Mouse (Mus musculus) midbrain, embryonic 15.5 days (tissue): ENCODE data around the gene Afmid. TPM values are rescaled to one million over a fixed set of nuclear protein-coding genes. Genes with fewer than 3 reads are reported as not detected.

Experiments used
- ATAC-seq: fragments of 200-750 bp; cut with Nextera tagmentation; replicated peaks from 2 replicates; pipeline ENCODE4 v1.8.0; 2017; ENCODE audit warnings: moderate TSS enrichment
- H3K27ac ChIP-seq: fragments of 300-500 bp; sonication (generic); 2 replicates; pipeline ENCODE4 v1.5.1; 2015; ENCODE audit warnings: mild to moderate bottlenecking, inconsistent platforms
- H3K27me3 ChIP-seq: fragments of 300-500 bp; sonication (generic); replicated peaks from 2 replicates; pipeline ENCODE4 v1.6.1; 2015; ENCODE audit warnings: inconsistent platforms
- H3K36me3 ChIP-seq: fragments of 300-500 bp; sonication (generic); replicated peaks from 2 replicates; pipeline ENCODE4 v1.6.1; 2015; ENCODE audit warnings: inconsistent platforms
- H3K4me1 ChIP-seq: fragments of 300-500 bp; sonication (generic); 2 replicates; pipeline ENCODE4 v1.6.1; 2015; ENCODE audit warnings: inconsistent platforms
- H3K4me2 ChIP-seq: fragments of 300-500 bp; sonication (generic); 2 replicates; pipeline ENCODE4 v1.6.1; 2015; ENCODE audit warnings: inconsistent platforms, mild to moderate bottlenecking, moderate library complexity
- H3K4me3 ChIP-seq: fragments of 300-500 bp; sonication (generic); 2 replicates; pipeline ENCODE4 v1.5.1; 2015; ENCODE audit warnings: mild to moderate bottlenecking, inconsistent platforms
- H3K9ac ChIP-seq: fragments of 300-500 bp; sonication (generic); 2 replicates; pipeline ENCODE4 v1.6.1; 2015; ENCODE audit warnings: mild to moderate bottlenecking, inconsistent platforms
- H3K9me3 ChIP-seq: fragments of 300-500 bp; sonication (generic); 2 replicates; pipeline ENCODE4 v1.6.1; 2016; ENCODE audit warnings: inconsistent platforms
- WGBS: fragments of 180-500 bp; shearing (Covaris S2); methylation state at CpG from one replicate; pipeline ENCODE4 v1.1.7; 2015; ENCODE audit warnings: mixed read lengths; 5-methylcytosine and 5-hydroxymethylcytosine counted together
- polyA plus RNA-seq: library from polyadenylated mRNA; unstranded; fragments of >200 nt; fragmentation: Nextera tagmentation; extraction: Ambion mirVana; gene quantifications from 2 replicates; pipeline ENCODE4 v1.2.1, GENCODE M21; 2015

Gene Afmid
- polyA plus RNA-seq, 1 experiment from 2014 or later: 4.9 TPM

DNA sequence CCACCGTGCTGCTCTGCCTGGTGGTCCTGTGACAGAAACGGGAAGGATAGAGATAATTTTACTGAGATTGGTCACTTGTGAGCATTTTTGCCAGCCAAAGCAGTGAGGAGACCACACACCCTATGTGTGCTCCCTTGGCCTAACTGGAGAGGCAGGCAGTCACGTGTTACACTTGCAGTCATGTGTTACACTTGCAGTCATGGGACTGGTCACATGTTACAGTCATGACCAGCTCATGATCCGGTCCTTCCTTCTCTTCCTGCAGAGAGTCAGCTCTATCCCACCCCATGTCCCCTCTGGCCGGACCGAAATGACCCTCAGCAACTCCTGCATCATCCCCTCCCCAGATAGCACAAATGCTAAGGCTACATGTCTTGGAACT lies 55.2 kb downstream of the Afmid start:
- H3K27ac ChIP-seq: no peak overlapping the region
- H3K36me3 ChIP-seq: no peaks in the 10 kb centered on the region
- WGBS: 83% methylated on average over 6 of the region's 6 CpGs
- peaks cover 20% of the 10 kb centered on the region for H3K4me1 ChIP-seq
- no peak overlapping the region for H3K4me3 ChIP-seq
- no peak for ATAC-seq
- no peaks in the 10 kb centered on the region for H3K9me3 ChIP-seq
- no peak overlapping the region for H3K9ac ChIP-seq
- no peaks in the 10 kb centered on the region for H3K27me3 ChIP-seq
- no peak overlapping the region for H3K4me2 ChIP-seq

DNA sequence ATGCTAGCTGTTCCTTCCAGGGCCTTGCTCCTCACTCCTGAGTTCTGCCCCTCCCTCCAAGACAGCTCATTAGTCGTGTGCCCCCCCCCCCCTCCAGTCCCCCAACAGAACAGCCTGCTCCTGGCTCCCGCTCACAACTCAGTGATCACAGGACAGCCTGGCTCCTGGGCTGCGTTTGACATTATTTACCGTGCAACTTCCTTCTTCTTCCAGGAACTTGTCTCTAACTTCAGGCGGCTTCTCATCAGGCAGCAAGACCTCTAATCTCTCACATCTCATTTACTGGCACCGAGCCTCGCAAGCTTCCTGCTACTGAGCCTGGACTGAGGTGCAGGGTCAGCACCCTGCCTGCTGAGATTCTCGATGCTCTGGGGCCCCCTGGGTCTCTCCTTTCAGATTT lies 56.1 kb downstream of the Afmid start:
- peaks cover 20% of the 10 kb centered on the region for H3K4me1 ChIP-seq
- H3K27me3 ChIP-seq: no peaks in the 10 kb centered on the region
- no peaks in the 10 kb centered on the region for H3K9me3 ChIP-seq
- no peak overlapping the region for H3K27ac ChIP-seq
- WGBS: 18% methylated on average over 8 of the region's 8 CpGs
- no peak for ATAC-seq
- no peak overlapping the region for H3K4me3 ChIP-seq
- no peak overlapping the region for H3K4me2 ChIP-seq
- H3K9ac ChIP-seq: no peak overlapping the region
- H3K36me3 ChIP-seq: no peaks in the 10 kb centered on the region

DNA sequence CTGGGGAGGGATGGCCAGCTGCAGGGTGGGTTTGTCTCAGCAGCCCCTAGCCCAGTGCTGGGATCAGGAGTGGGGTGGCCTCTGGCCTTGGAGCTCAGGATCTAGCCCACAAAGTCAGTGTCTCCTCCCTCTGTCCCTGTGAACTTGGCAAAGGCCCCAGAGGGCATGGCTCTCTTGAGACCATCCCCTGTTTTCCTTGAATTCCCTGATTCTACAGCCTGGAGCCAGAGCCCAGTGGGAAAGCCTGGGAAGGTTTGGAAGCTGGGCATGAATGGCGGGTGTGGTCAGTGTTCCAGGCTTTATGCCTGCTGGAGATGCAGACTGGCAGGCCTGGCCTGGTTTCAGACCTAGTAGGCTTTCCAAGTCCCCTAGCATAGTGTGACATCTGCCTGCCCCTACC lies 56.5 kb downstream of the Afmid start:
- H3K4me1 ChIP-seq: peaks cover 20% of the 10 kb centered on the region
- H3K4me2 ChIP-seq: no peak overlapping the region
- H3K36me3 ChIP-seq: no peaks in the 10 kb centered on the region
- H3K27me3 ChIP-seq: no peaks in the 10 kb centered on the region
- H3K9ac ChIP-seq: no peak overlapping the region
- WGBS: 79% methylated on average over 1 of the region's 1 CpGs
- no peak overlapping the region for H3K27ac ChIP-seq
- no peaks in the 10 kb centered on the region for H3K9me3 ChIP-seq
- no peak for ATAC-seq
- no peak overlapping the region for H3K4me3 ChIP-seq

DNA sequence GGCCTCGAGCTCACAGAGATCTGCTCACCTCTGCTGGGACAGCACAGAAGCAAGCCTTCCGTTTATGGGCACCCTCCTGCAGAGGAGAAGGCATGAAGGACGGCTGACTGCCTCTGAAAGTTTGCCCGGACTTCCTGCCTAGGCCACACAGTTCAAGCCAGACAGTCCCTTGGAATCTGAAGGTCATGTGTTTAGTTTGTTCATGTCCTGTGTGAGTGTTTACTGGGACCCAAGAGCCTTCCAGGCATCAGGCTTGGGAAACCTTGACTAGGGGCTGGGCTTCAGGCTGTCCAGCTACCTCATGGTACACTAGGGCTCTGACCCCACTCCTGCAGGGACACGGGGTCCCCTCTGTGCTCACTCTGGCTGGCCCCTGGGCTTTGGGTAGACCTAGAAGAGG lies 60.3 kb downstream of the Afmid start:
- no peak for ATAC-seq
- H3K4me1 ChIP-seq: peaks cover 34% of the 10 kb centered on the region
- WGBS: 69% methylated on average over 5 of the region's 5 CpGs
- no peak overlapping the region for H3K4me2 ChIP-seq
- H3K9me3 ChIP-seq: no peaks in the 10 kb centered on the region
- H3K27me3 ChIP-seq: no peaks in the 10 kb centered on the region
- H3K27ac ChIP-seq: no peak overlapping the region
- no peaks in the 10 kb centered on the region for H3K36me3 ChIP-seq
- no peak overlapping the region for H3K4me3 ChIP-seq
- no peak overlapping the region for H3K9ac ChIP-seq

DNA sequence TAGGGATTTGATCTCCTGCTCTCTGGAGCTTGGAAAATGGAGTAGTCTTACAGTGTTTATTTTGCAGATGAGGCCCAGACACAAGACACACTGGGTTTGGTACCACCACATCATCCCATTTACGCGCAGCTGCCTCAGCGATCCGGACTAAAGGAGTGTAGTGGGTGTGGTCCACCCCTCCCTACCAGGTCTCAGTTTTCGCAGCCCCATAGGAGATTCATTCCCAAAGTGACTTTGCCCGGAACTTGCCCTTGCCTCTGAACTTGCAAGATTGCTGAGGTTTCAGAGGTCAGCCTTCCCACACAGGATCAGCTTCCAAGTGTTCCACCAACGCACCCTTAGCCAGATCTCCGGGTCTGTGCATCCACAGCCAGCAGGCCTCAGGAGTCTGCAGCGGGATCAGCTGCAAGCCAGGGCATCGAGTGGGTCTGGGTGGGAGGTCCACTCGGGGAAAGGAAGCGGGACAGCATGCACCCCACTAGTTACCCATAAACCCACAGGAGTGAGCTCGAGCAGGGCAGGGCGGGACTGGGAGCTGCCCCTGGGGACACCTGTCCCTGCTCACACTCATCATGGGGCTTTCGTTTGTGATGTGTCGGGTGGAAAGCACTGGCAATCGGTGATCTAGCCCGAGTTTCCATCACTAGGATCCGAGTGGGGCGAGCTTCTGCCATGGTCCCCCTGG lies 62.6 kb downstream of the Afmid start:
- Histone ChIP-seq H3K4me3 (no peak overlapping the region), H3K9ac (peak overlapping the region; percentile 27; the same call in 1 of the 2 replicates)
- 22% methylated on average over 20 of the region's 20 CpGs for WGBS

DNA sequence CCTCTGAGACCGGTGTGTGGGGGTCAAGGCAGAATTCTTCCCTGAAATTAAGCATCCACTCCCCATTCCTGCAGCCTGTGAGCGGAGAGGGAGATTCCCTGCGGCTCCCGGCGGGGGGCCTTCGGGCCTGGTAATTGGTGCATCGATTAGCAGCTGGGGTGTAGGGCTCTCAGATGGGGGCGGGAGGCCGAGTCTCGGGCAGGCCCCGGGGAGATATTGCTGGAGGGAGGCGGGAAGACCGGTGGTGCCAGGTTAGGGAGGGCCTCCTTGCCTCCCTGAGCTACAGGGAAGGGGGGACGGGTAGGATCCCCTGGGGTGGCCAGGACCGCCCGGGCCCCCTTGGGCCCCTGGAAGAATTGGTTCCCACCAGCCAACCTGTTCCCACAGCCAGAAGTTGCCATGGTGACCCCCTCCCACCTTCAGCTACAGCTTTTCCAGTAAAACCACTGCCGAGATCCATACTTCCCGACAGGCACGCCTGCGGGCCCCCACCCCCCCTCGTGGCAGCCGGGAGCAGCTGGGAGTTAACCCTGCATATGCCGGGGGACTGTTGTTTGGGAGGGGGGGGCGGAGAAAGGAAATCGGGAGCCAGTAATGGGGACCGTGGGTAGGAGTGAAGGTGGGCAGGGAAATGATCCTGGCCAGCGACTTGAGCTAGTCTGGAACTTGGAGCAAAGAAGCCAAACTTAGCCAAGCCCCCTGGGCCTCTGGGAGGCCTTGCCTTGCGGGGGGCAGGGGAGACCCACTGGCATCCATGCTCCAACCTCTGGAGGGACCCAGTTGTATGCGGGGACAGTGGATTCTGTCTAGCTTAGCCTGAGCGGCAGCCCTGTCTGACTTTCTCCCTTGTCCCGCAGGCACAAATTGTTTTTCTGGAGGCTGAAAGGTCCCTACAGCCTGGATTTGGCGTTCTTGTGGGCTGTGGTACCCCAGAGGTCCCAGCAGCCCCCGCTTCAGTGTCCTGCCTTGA lies 63.4 kb downstream of the Afmid start:
- 2% methylated on average over 33 of the region's 33 CpGs for WGBS
- Histone ChIP-seq H3K27me3 (no peaks in the 10 kb centered on the region; the same call in 1 of the 2 replicates), H3K4me1 (peaks cover 31% of the 10 kb centered on the region), H3K9me3 (no peaks in the 10 kb centered on the region), H3K27ac (peak overlapping the region; percentile 44), H3K4me2 (peak overlapping the region; percentile 48), H3K9ac (peak overlapping the region; percentile 27), H3K36me3 (no peaks in the 10 kb centered on the region), H3K4me3 (peak overlapping the region; percentile 17)
- peak; percentile 52 for ATAC-seq

More for the DNA sequence above, 62.6 kb downstream of the Afmid start:
- Histone ChIP-seq H3K27ac (no peak overlapping the region), H3K36me3 (no peaks in the 10 kb centered on the region), H3K9me3 (no peaks in the 10 kb centered on the region), H3K4me1 (peaks cover 31% of the 10 kb centered on the region), H3K27me3 (no peaks in the 10 kb centered on the region; the same call in 1 of the 2 replicates), H3K4me2 (peak overlapping the region; percentile 48)
- ATAC-seq: 0 out of 2 replicates have a peak, but pooled peaks have one; percentile 35

Other genes starting within 250 kb of the Afmid start
- 32.5 and 35.4 TPM in 2 replicates for gene Tnrc6c, start 171.6 kb upstream of the Afmid start, polyA plus RNA-seq
- 1.00 and 1.5 TPM in 2 replicates for gene Tmc8, start 43.8 kb upstream of the Afmid start, polyA plus RNA-seq
- 4.2 and 5.7 TPM in 2 replicates for gene Tmc6, start 43.7 kb upstream of the Afmid start, polyA plus RNA-seq
- gene 6030468B19Rik, start 28.3 kb upstream of the Afmid start, polyA plus RNA-seq: not detected in 2 replicates
- 0.98 and 1.4 TPM in 2 replicates for gene Gm20708, start 16.3 kb upstream of the Afmid start, polyA plus RNA-seq
- 15.8 and 18.4 TPM in 2 replicates for gene Syngr2, start 16.3 kb upstream of the Afmid start, polyA plus RNA-seq
- gene Tk1, start 168 bp downstream of the Afmid start, polyA plus RNA-seq: 15.3 and 19.7 TPM in 2 replicates
- gene Birc5, start 23.3 kb downstream of the Afmid start, polyA plus RNA-seq: 29.4 and 32.8 TPM in 2 replicates
- not detected in 2 replicates for gene Tmem235, start 34.8 kb downstream of the Afmid start, polyA plus RNA-seq
- 5.3 and 5.6 TPM in 2 replicates for gene Tha1, start 47.6 kb downstream of the Afmid start, polyA plus RNA-seq
- 8.7 and 8.9 TPM in 2 replicates for gene Socs3, start 144.1 kb downstream of the Afmid start, polyA plus RNA-seq
- gene Pgs1, start 160.4 kb downstream of the Afmid start, polyA plus RNA-seq: 62.5 and 63.5 TPM in 2 replicates